Mouse (Mus musculus) midbrain, embryonic 13.5 days (tissue): ENCODE results near the gene Adap1. TPM values are rescaled to one million over a fixed set of nuclear protein-coding genes. Genes with fewer than 3 reads are reported as not detected.
"Not testable (repeated sequence)": the region's sequence is repeated elsewhere in the genome, so short reads cannot be mapped to it uniquely, and the experiment has no call there.

Experiments
- ATAC-seq: fragments of 200-750 bp; cut with Nextera tagmentation; 2 replicates; pipeline ENCODE4 v1.8.0; 2017; ENCODE audit warnings: mild to moderate bottlenecking, moderate TSS enrichment, moderate library complexity
- H3K27ac ChIP-seq: fragments of 300-500 bp; sonication (generic); 2 replicates; pipeline ENCODE4 v1.5.1; 2015; ENCODE audit warnings: inconsistent platforms, mild to moderate bottlenecking, moderate library complexity
- H3K27me3 ChIP-seq: fragments of 300-500 bp; sonication (generic); 2 replicates; pipeline ENCODE4 v1.6.1; 2015; ENCODE audit warnings: mild to moderate bottlenecking, inconsistent platforms
- H3K36me3 ChIP-seq: fragments of 300-500 bp; sonication (generic); 2 replicates; pipeline ENCODE4 v1.6.1; 2015; ENCODE audit warnings: mild to moderate bottlenecking, inconsistent platforms
- H3K4me1 ChIP-seq: fragments of 300-500 bp; sonication (generic); replicated peaks from 2 replicates; pipeline ENCODE4 v1.6.1; 2015; ENCODE audit warnings: inconsistent platforms
- H3K4me2 ChIP-seq: fragments of 300-500 bp; sonication (generic); replicated peaks from 2 replicates; pipeline ENCODE4 v1.6.1; 2015; ENCODE audit warnings: moderate library complexity, mild to moderate bottlenecking, inconsistent platforms
- H3K4me3 ChIP-seq: fragments of 300-500 bp; sonication (generic); replicated peaks from 2 replicates; pipeline ENCODE4 v1.5.1; 2015; ENCODE audit warnings: mild to moderate bottlenecking, inconsistent platforms
- H3K9ac ChIP-seq: fragments of 300-500 bp; sonication (generic); replicated peaks from 2 replicates; pipeline ENCODE4 v1.6.1; 2015; ENCODE audit warnings: mild to moderate bottlenecking, inconsistent platforms
- H3K9me3 ChIP-seq: fragments of 300-500 bp; sonication (generic); 2 replicates; pipeline ENCODE4 v1.6.1; 2016; ENCODE audit warnings: mild to moderate bottlenecking, inconsistent platforms
- WGBS: fragments of 180-500 bp; shearing (Covaris S2); methylation state at CpG from one replicate; pipeline ENCODE4 v1.1.7; 2015; 5-methylcytosine and 5-hydroxymethylcytosine counted together
- polyA plus RNA-seq: library from polyadenylated mRNA; unstranded; fragments of >200 nt; fragmentation: Nextera tagmentation; extraction: Ambion mirVana; gene quantifications from 2 replicates; pipeline ENCODE4 v1.2.1, GENCODE M21; 2015

The Adap1 gene
- polyA plus RNA-seq, 1 experiment from 2014 or later = 14.5 TPM

GRCm38 (mm10) chr5:139347225-139347624 is 21.8 kb upstream of the Adap1 start:
- ATAC-seq = no peak
- Histone ChIP-seq H3K9ac (0 out of 2 replicates have a peak overlapping the region, but pooled peaks have one; percentile 3), H3K4me2 (no peak overlapping the region), H3K27me3 (0 out of 2 replicates have a peak, but pooled peaks cover 12% of the 10 kb centered on the region), H3K9me3 (no peaks in the 10 kb centered on the region), H3K36me3 (peaks cover 8% of the 10 kb centered on the region), H3K27ac (no peak overlapping the region), H3K4me3 (no peak overlapping the region), H3K4me1 (peaks cover 33% of the 10 kb centered on the region)
- 54% methylated on average over 1 of the region's 1 CpGs for WGBS

DNA sequence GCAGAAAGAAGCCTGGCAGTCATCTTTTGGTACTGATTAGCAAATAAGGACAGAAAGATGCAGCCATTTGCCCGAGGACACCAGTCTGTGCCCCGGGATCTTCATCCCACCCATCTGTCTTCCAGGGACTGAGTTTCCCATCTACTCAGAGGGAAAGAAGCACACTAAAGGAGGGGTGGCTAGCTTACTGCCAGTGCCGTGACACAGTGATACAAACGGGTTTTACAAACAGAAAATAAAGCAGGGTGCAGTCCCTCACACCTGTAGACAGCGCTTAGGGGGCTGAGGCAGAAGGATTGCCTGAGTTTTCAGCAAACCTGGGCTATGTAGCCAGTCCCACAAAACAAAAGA is 19.9 kb upstream of the Adap1 start:
- 0 out of 2 replicates have a peak overlapping the region, but pooled peaks have one; percentile 20 for H3K9ac ChIP-seq
- peaks cover 24% of the 10 kb centered on the region for H3K36me3 ChIP-seq
- ATAC-seq = peak; percentile 53
- H3K27me3 ChIP-seq = 0 out of 2 replicates have a peak, but pooled peaks cover 7% of the 10 kb centered on the region
- peaks cover 24% of the 10 kb centered on the region for H3K4me1 ChIP-seq
- peak overlapping the region; percentile 96 for H3K4me2 ChIP-seq
- no peaks in the 10 kb centered on the region for H3K9me3 ChIP-seq
- H3K27ac ChIP-seq = no peak overlapping the region
- peak overlapping the region; percentile 75 for H3K4me3 ChIP-seq
- 9% methylated on average over 5 of the region's 5 CpGs for WGBS

- peak overlapping the region; percentile 96 for H3K4me2 ChIP-seq
- H3K27ac ChIP-seq = peak overlapping the region; percentile 80
- H3K36me3 ChIP-seq = peaks cover 29% of the 10 kb centered on the region
- ATAC-seq = peak; percentile 90
- H3K9me3 ChIP-seq = no peaks in the 10 kb centered on the region
- H3K4me1 ChIP-seq = peaks cover 24% of the 10 kb centered on the region
- peak overlapping the region; percentile 88 for H3K9ac ChIP-seq
- 0 out of 2 replicates have a peak, but pooled peaks cover 7% of the 10 kb centered on the region for H3K27me3 ChIP-seq
- under 1% methylated on average over 33 of the region's 33 CpGs for WGBS
- peak overlapping the region; percentile 75 for H3K4me3 ChIP-seq
These were observed 19.4 kb upstream of the Adap1 start for GRCm38 (mm10) chr5:139344687-139345363.

DNA sequence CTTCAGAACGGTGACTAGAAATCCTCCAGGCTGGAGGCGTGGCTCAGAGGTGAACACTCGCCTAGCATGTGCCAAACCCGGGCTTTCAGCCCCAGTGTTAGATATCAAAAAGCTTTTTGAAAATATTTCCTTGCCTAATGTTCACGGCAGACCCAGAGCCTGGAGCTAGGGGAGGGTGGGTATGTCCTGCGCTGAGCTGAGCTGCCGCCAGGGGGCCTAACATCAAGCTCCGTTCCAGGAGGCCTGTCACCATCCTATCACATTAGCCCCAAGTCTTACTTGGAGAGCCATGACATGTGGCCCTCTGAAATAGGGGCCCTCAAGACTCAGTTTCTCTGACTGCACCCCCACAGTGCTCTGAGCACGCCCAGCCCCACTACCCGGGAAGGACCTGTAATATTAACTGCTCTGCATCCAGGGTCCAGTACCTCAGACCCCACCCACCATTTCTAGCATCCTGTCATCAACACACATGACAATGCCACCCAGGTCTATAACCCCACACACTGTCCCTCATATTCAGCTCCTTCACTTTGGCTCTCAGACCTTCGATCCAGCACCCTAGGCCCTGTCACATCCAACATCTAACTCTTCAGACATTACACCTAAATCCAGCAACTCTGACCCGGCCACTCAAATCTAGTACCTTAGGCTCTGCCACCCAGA is 18.7 kb upstream of the Adap1 start:
- Histone ChIP-seq H3K4me2 (peak overlapping the region; percentile 96), H3K4me3 (peak overlapping the region; percentile 75), H3K4me1 (peaks cover 24% of the 10 kb centered on the region), H3K27ac (peak overlapping the region; percentile 80), H3K9ac (peak overlapping the region; percentile 88), H3K9me3 (no peaks in the 10 kb centered on the region), H3K27me3 (0 out of 2 replicates have a peak, but pooled peaks cover 7% of the 10 kb centered on the region), H3K36me3 (peaks cover 36% of the 10 kb centered on the region)
- WGBS = 8% methylated on average over 12 of the region's 12 CpGs
- ATAC-seq = peak; percentile 79

DNA sequence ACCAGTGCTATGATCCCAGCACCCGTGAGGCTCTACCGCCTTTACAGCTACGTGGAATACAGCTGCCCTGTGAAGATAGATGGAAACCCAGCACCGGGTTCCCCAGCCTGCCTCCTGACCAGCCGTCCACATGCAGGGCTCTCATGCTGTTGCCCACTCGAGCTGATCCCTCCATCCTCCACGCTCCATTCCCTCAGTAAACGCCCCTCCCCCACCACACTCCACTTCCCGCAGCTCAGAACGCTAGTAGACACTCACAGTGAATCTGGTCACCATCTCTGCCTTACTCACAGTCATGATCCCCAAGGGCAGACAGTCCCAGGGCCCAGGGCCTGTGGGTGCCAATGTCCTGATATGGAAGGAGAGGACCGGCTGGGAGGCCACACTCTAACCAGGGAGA is 13.5 kb upstream of the Adap1 start:
- Histone ChIP-seq H3K4me3 (no peak overlapping the region), H3K4me2 (no peak overlapping the region), H3K9ac (no peak overlapping the region), H3K27me3 (no peaks in the 10 kb centered on the region), H3K9me3 (no peaks in the 10 kb centered on the region), H3K4me1 (peaks cover 16% of the 10 kb centered on the region), H3K27ac (no peak overlapping the region), H3K36me3 (peaks cover 82% of the 10 kb centered on the region)
- ATAC-seq = no peak
- 80% methylated on average over 11 of the region's 11 CpGs for WGBS

DNA sequence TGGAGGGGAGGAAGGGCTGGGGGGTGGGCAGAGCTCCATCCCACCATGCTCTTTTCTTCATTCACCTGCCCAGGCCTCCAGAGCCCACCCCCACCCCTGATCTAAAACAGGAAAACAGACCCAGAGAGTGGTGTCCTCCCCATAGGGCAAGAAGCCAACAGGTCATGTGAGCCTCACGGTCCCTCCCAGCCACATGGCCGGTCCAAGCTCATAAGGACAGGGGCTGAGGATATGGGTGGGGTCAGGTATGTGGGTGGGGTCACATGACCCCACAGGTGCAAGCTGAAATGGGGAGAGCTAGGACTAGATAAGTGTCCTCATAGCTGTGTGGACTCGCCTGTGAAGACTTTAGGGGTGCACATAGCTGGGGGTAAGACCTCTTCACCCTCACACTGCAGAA is 13.0 kb upstream of the Adap1 start:
- no peak overlapping the region for H3K4me2 ChIP-seq
- no peaks in the 10 kb centered on the region for H3K27me3 ChIP-seq
- no peak overlapping the region for H3K27ac ChIP-seq
- no peak for ATAC-seq
- H3K4me1 ChIP-seq = peaks cover 11% of the 10 kb centered on the region
- no peak overlapping the region for H3K9ac ChIP-seq
- H3K9me3 ChIP-seq = no peaks in the 10 kb centered on the region
- 83% methylated on average over 3 of the region's 3 CpGs for WGBS
- no peak overlapping the region for H3K4me3 ChIP-seq
- H3K36me3 ChIP-seq = peaks cover 82% of the 10 kb centered on the region

GRCm38 (mm10) chr5:139337826-139338370 is 12.5 kb upstream of the Adap1 start:
- no peak; the same call in 1 of the 2 replicates for ATAC-seq
- H3K36me3 ChIP-seq = peaks cover 81% of the 10 kb centered on the region
- no peak overlapping the region for H3K9ac ChIP-seq
- peaks cover 6% of the 10 kb centered on the region for H3K4me1 ChIP-seq
- no peaks in the 10 kb centered on the region for H3K27me3 ChIP-seq
- no peak overlapping the region for H3K4me2 ChIP-seq
- WGBS = 87% methylated on average over 13 of the region's 13 CpGs
- no peak overlapping the region for H3K4me3 ChIP-seq
- no peaks in the 10 kb centered on the region for H3K9me3 ChIP-seq
- H3K27ac ChIP-seq = no peak overlapping the region

DNA sequence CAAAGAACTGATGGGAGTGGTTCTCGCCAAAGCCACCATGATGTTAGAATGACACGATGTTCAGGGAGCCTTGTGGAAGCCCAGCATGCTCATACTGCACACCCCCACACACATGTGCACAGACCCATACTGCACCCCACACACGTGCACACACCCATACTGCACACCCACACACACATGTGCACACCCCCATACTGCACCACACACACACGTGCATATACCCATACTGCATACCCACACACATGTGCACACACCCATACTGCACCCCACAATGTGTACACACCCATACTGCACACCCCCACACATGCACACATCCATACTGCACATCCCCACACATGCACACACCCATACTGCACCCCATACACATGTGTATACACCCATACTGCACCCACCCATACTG is 10.2 kb upstream of the Adap1 start:
- H3K9me3 ChIP-seq = no peaks in the 10 kb centered on the region
- ATAC-seq = peak; percentile 43
- H3K4me3 ChIP-seq = no peak overlapping the region
- peaks cover 60% of the 10 kb centered on the region for H3K36me3 ChIP-seq
- no peak overlapping the region for H3K4me2 ChIP-seq
- no peak overlapping the region for H3K27ac ChIP-seq
- WGBS = 95% methylated on average over 4 of the region's 4 CpGs
- H3K4me1 ChIP-seq = peaks cover 4% of the 10 kb centered on the region; the same call in 1 of the 2 replicates
- peaks cover 7% of the 10 kb centered on the region; the same call in 1 of the 2 replicates for H3K27me3 ChIP-seq
- H3K9ac ChIP-seq = no peak overlapping the region

DNA sequence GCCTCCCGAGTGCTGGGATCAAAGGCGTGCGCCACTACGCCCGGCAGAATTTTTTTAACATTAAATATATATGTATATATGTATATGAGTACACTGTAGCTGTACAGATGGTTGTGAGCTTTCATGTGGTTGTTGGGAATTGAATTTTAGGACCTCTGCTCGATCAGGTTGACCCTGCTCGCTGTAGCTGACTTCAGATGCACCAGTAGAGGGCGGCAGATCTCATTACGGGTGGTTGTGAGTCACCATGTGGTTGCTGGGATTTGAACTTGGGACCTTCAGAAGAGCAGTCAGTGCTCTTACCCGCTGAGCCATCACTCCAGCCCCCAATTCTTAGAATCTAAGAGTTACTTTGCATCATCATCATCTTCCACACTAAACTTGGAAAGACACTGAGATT is 9.0 kb upstream of the Adap1 start:
- peaks cover 48% of the 10 kb centered on the region for H3K36me3 ChIP-seq
- not testable (repeated sequence) for H3K4me2 ChIP-seq, H3K9ac ChIP-seq, H3K27ac ChIP-seq, H3K4me3 ChIP-seq, ATAC-seq, H3K9me3 ChIP-seq, H3K4me1 ChIP-seq, H3K27me3 ChIP-seq
- WGBS = 81% methylated on average over 10 of the region's 10 CpGs

- Histone ChIP-seq H3K4me1 (no peaks in the 10 kb centered on the region), H3K9ac (no peak overlapping the region), H3K27me3 (peaks cover 10% of the 10 kb centered on the region; the same call in 1 of the 2 replicates), H3K4me2 (no peak overlapping the region), H3K36me3 (peaks cover 39% of the 10 kb centered on the region), H3K4me3 (no peak overlapping the region), H3K27ac (no peak overlapping the region), H3K9me3 (no peaks in the 10 kb centered on the region)
- 83% methylated on average over 16 of the region's 16 CpGs for WGBS
- no peak for ATAC-seq
These were observed 8.0 kb upstream of the Adap1 start for GRCm38 (mm10) chr5:139333301-139334013.

DNA sequence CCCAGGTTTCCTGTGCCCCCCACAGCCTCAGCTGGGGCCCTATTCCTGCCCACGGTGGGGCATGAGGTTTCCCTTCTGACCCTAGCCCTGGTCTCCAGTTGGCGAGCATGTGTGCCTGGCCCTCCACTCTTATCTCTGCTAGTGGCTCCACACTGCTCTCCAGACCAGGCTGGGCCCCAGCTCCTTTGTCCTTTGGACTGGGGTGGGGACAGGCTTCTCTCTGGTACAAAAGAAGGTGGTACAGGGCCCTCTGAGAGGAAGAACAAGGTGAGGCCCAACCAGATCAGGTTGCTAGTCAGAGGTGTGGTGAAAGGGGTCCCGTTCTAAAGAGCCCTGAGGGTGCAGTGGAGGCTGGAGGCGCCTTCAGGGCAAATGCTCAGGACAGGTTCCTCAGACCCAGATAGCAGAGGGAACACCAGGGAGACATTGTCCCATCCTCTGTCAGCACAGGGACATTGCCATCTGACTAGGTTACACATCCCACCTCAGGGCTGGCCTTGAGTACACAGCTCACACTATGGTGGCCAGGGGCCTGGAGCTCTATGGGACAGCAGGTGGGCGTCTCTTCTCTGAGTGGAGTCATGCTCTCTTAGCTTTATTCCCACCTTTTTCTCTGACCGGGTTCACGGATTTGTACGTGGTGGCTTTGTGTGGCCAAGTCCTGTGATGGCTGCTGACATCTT is 7.3 kb upstream of the Adap1 start:
- WGBS = 86% methylated on average over 8 of the region's 8 CpGs
- no peaks in the 10 kb centered on the region for H3K9me3 ChIP-seq
- no peak overlapping the region for H3K9ac ChIP-seq
- no peak overlapping the region for H3K4me3 ChIP-seq
- peaks cover 10% of the 10 kb centered on the region; the same call in 1 of the 2 replicates for H3K27me3 ChIP-seq
- peaks cover 31% of the 10 kb centered on the region for H3K36me3 ChIP-seq
- ATAC-seq = no peak
- no peaks in the 10 kb centered on the region for H3K4me1 ChIP-seq
- H3K27ac ChIP-seq = peak overlapping the region; percentile 1; the same call in 1 of the 2 replicates
- H3K4me2 ChIP-seq = no peak overlapping the region
